Mouse (Mus musculus) gastrocnemius, adult 18-20 months (tissue): Measurements from ENCODE around the gene Fpr-rs6. TPM values are rescaled to one million over a fixed set of nuclear protein-coding genes. Genes with fewer than 3 reads are reported as not detected.

Source experiments
- DNase-seq: peaks from one replicate; pipeline ENCODE4 v3.0.0; 2021; ENCODE audit warnings: low spot score
- long read RNA-seq, 2 experiments: library from polyadenylated mRNA; stranded (forward); transcript quantifications; one replicate each; pipeline ENCODE4 v2.0.0; 2021
- total RNA-seq, 2 experiments: library from RNA; stranded (reverse); gene quantifications; 2 replicates each; pipeline ENCODE4 v1.2.3; 2021

Gene Fpr-rs6
- not detected for total RNA-seq
- long read RNA-seq, experiment 1 = 0 reads
- long read RNA-seq, experiment 2 = 0 reads

- DNase-seq = no peak
These were observed at the start of gene Fpr-rs6 for GRCm38 (mm10) chr17:20182997-20183396. TSS of gene Fpr-rs6 (minus strand) at chr17:20183097.

Other genes with a start within 250 kb of the Fpr-rs6 start
- not detected for gene Vmn2r104, start 134.8 kb downstream of the Fpr-rs6 start, total RNA-seq
- gene Fpr-rs7, start 68.9 kb downstream of the Fpr-rs6 start, total RNA-seq = not detected
- gene Vmn2r105, start 52.0 kb upstream of the Fpr-rs6 start, total RNA-seq = not detected
- not detected for gene Vmn2r106, start 102.5 kb upstream of the Fpr-rs6 start, total RNA-seq
- not detected for gene Vmn2r107, start 162.1 kb upstream of the Fpr-rs6 start, total RNA-seq
- not detected for gene Vmn1r224, start 231.0 kb upstream of the Fpr-rs6 start, total RNA-seq